Mouse (Mus musculus) urinary bladder, postnatal 36 days (tissue): ENCODE results near the gene Heatr5a.

Source experiments
- DNase-seq, 2 experiments: peaks; one replicate each; pipeline ENCODE4 v3.0.0; 2022; ENCODE audit warnings: low spot score in 2 of 2, mixed read lengths in 1 of 2

The Heatr5a gene

GRCm38 (mm10) chr12:51847953-51848680 is 123.0 kb downstream of the Heatr5a start:
- peak in 1 of 2 experiments; percentile 76 for DNase-seq

- DNase-seq: no peak
Measured at GRCm38 (mm10) chr12:51845261-51845660, 125.9 kb downstream of the Heatr5a start.

GRCm38 (mm10) chr12:51844771-51845256 is 126.3 kb downstream of the Heatr5a start:
- DNase-seq: peak; percentile 96 to 97

GRCm38 (mm10) chr12:51843576-51844520 is 127.3 kb downstream of the Heatr5a start:
- DNase-seq: no peak

- no peak for DNase-seq
Measured at GRCm38 (mm10) chr12:51842081-51842864, 128.8 kb downstream of the Heatr5a start.

GRCm38 (mm10) chr12:51839856-51840255 is 131.3 kb downstream of the Heatr5a start:
- no peak for DNase-seq

- no peak for DNase-seq
Measured at GRCm38 (mm10) chr12:51835219-51835618, 135.9 kb downstream of the Heatr5a start.

GRCm38 (mm10) chr12:51831931-51832330 is 139.2 kb downstream of the Heatr5a start:
- DNase-seq: no peak

GRCm38 (mm10) chr12:51831296-51831695 is 139.8 kb downstream of the Heatr5a start:
- DNase-seq: no peak

- DNase-seq: no peak
Measured at GRCm38 (mm10) chr12:51830671-51831070, 140.4 kb downstream of the Heatr5a start.

GRCm38 (mm10) chr12:51830077-51830402 is 141.1 kb downstream of the Heatr5a start:
- no peak for DNase-seq

- DNase-seq: peak; percentile 79 to 82
Measured at GRCm38 (mm10) chr12:51829290-51830076, 141.6 kb downstream of the Heatr5a start, which contains the start of gene Hectd1. Gene Hectd1 (minus strand): TSS chr12:51829536.

GRCm38 (mm10) chr12:51828716-51829289 is 142.3 kb downstream of the Heatr5a start:
- DNase-seq: peak; percentile 53 to 58

GRCm38 (mm10) chr12:51827958-51828650 is 143.0 kb downstream of the Heatr5a start:
- no peak for DNase-seq
